Mouse (Mus musculus) forebrain, embryonic 14.5 days (tissue): ENCODE measurements at regions not wholly inside any gene's neighbourhood (a gene's known extent, or its start where the extent isn't known, plus 50 kb on each side); places are given as distances from the start of the nearest gene placed in this dataset.

Source experiments
- ATAC-seq: fragments of 200-750 bp; cut with Nextera tagmentation; 2 replicates; pipeline ENCODE4 v1.8.0; 2017; ENCODE audit warnings: mild to moderate bottlenecking, moderate library complexity
- DNase-seq: peaks from one replicate; pipeline ENCODE4 v3.0.0-alpha.2; 2015; ENCODE audit warnings: low spot score
- H3K27ac ChIP-seq: fragments of 300-500 bp; sonication (generic); 2 replicates; pipeline ENCODE4 v1.5.1; 2014; ENCODE audit warnings: low read depth, mild to moderate bottlenecking, control low read depth, low read length, moderate library complexity
- H3K27me3 ChIP-seq: fragments of 300-500 bp; sonication (generic); replicated peaks from 2 replicates; pipeline ENCODE4 v1.6.1; 2014; ENCODE audit warnings: low read length, control low read depth, mixed read lengths; ENCODE audit not compliant: control insufficient read depth, insufficient read depth
- H3K36me3 ChIP-seq: fragments of 300-500 bp; sonication (generic); 2 replicates; pipeline ENCODE4 v1.6.1; 2014; ENCODE audit warnings: low read length, control low read depth; ENCODE audit not compliant: control insufficient read depth, insufficient read depth
- H3K4me1 ChIP-seq: fragments of 300-500 bp; sonication (generic); 2 replicates; pipeline ENCODE4 v1.6.1; 2014; ENCODE audit warnings: antibody characterized with exemption, low read length, control low read depth; ENCODE audit not compliant: control insufficient read depth, insufficient read depth
- H3K4me2 ChIP-seq: fragments of 300-500 bp; sonication (generic); 2 replicates; pipeline ENCODE4 v1.6.1; 2014; ENCODE audit warnings: mild to moderate bottlenecking, control low read depth, low read length
- H3K4me3 ChIP-seq: fragments of 300-500 bp; sonication (generic); 2 replicates; pipeline ENCODE4 v1.5.1; 2014; ENCODE audit warnings: low read depth, low read length, control low read depth
- H3K9ac ChIP-seq: fragments of 300-500 bp; sonication (generic); 2 replicates; pipeline ENCODE4 v1.6.1; 2014; ENCODE audit warnings: mild to moderate bottlenecking, low read length, control low read depth, moderate library complexity
- H3K9me3 ChIP-seq: fragments of 300-500 bp; sonication (generic); replicated peaks from 2 replicates; pipeline ENCODE4 v1.6.1; 2016; ENCODE audit warnings: low read length, control low read depth, mixed read lengths; ENCODE audit not compliant: control insufficient read depth
- WGBS: fragments of 180-500 bp; shearing (Covaris S2); extraction: QIAGEN DNeasy Blood & Tissue Kit; methylation state at CpG from one replicate; pipeline ENCODE4 v1.1.7; 2014; 5-methylcytosine and 5-hydroxymethylcytosine counted together

DNA sequence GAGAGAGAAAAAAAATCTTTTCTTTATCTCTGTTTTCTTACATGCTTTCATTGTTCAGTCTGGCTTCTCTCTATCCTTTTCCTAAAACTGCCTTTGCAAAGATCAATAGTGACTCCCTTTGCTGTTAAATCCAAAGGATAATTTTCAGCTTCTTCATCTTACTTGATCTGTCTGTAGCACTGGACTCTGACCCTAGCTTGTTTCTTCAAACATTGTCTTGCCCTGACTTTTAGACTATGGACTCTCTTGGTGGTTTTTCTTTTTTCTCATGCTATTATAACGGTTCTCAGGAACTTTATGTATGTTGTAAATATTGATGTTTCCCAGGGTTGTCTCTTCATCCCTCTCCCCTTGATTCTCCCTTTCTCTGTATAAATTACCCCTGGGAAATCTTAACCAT, 58.0 kb upstream of the Pkn2 start:
- no peak overlapping the region for H3K4me2 ChIP-seq
- no peak overlapping the region for H3K27ac ChIP-seq
- peaks cover 10% of the 10 kb centered on the region for H3K4me1 ChIP-seq
- no peaks in the 10 kb centered on the region for H3K36me3 ChIP-seq
- ATAC-seq = no peak
- no peaks in the 10 kb centered on the region for H3K9me3 ChIP-seq
- DNase-seq = no peak
- no peak overlapping the region for H3K4me3 ChIP-seq
- WGBS = 80% methylated on average over 1 of the region's 1 CpGs
- H3K27me3 ChIP-seq = no peaks in the 10 kb centered on the region
- no peak overlapping the region for H3K9ac ChIP-seq

- H3K27ac ChIP-seq = no peak overlapping the region
- no peaks in the 10 kb centered on the region for H3K9me3 ChIP-seq
- no peak overlapping the region for H3K9ac ChIP-seq
- H3K27me3 ChIP-seq = no peaks in the 10 kb centered on the region
- peaks cover under 1% of the 10 kb centered on the region for H3K4me1 ChIP-seq
- no peak overlapping the region for H3K4me3 ChIP-seq
- H3K36me3 ChIP-seq = no peaks in the 10 kb centered on the region
- WGBS = 79% methylated on average over 5 of the region's 5 CpGs
- no peak overlapping the region for H3K4me2 ChIP-seq
- ATAC-seq (no peak), DNase-seq (no peak)
Observed at GRCm38 (mm10) chr3:142935949-142936348, 54.1 kb upstream of the Pkn2 start.

DNA sequence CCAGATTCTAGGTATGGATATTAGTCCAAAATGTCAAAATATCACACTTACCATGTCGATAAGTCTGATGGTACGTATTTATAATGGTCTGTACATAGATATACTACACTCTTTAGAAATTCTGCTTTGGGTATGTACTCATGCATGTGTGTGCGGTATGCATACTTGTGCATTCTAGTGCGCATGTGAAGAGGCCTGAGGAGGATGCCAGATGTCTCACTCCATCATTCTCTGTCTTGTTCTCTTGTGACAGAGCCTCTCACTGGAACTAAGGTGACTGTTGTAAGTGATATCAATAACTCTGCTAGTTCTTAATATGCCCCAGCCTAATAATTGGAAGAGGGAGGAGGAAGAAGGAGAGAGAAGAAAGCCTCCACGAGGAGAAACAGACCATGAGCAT, 52.5 kb upstream of the Pkn2 start:
- Histone ChIP-seq H3K4me2 (no peak overlapping the region), H3K4me1 (no peaks in the 10 kb centered on the region), H3K27me3 (no peaks in the 10 kb centered on the region), H3K36me3 (no peaks in the 10 kb centered on the region), H3K27ac (no peak overlapping the region), H3K9ac (no peak overlapping the region), H3K9me3 (no peaks in the 10 kb centered on the region), H3K4me3 (no peak overlapping the region)
- ATAC-seq (no peak), DNase-seq (no peak)
- 91% methylated on average over 5 of the region's 5 CpGs for WGBS

- peak; percentile 21 for DNase-seq
- Histone ChIP-seq H3K27me3 (no peaks in the 10 kb centered on the region), H3K9ac (no peak overlapping the region), H3K9me3 (no peaks in the 10 kb centered on the region), H3K36me3 (no peaks in the 10 kb centered on the region), H3K27ac (no peak overlapping the region), H3K4me3 (no peak overlapping the region), H3K4me2 (no peak overlapping the region), H3K4me1 (no peaks in the 10 kb centered on the region)
- WGBS = 61% methylated on average over 5 of the region's 5 CpGs
- no peak for ATAC-seq
Observed at GRCm38 (mm10) chr3:142933684-142934259, 52.0 kb upstream of the Pkn2 start.
